Mouse (Mus musculus): Measurements from ENCODE around the gene Rapgefl1.

- TF ChIP-seq POLR2A (IDR thresholded peaks at IDR 0.05; ENCODE audit: insufficient read length, low read depth) (no peak), MYOD1 (IDR thresholded peaks at IDR 0.05; ENCODE audit: control insufficient read depth in 1 of 3, insufficient read length in 2 of 3, low read depth in 2 of 3) (no peak), TCF12 (IDR thresholded peaks at IDR 0.05; ENCODE audit: insufficient read depth, poor library complexity, severe bottlenecking) (no peak), MYOG (IDR thresholded peaks at IDR 0.05; ENCODE audit: control insufficient read depth in 1 of 3, insufficient read depth in 1 of 3, insufficient read length in 2 of 3, low read depth in 2 of 3) (no peak), E2F4 (IDR thresholded peaks at IDR 0.05; ENCODE audit: insufficient read depth) (no peak)
These were observed 28.2 kb upstream of the Rapgefl1 start for GRCm38 (mm10) chr11:98808417-98808816.
